Mouse (Mus musculus) myocyte (in vitro differentiated cells): ENCODE results near the gene Raver1.

Source experiments
- CEBPB ChIP-seq: IDR thresholded peaks from 2 replicates; pipeline ENCODE4 v1.6.1; 2011; ENCODE audit warnings: mild to moderate bottlenecking, moderate library complexity; ENCODE audit not compliant: poor library complexity, insufficient read depth, severe bottlenecking
- MYOD1 ChIP-seq, 3 experiments: IDR thresholded peaks; one replicate each; pipeline ENCODE4 v1.6.1; 2011; ENCODE audit warnings: control low read depth in 2 of 3, low read depth in 2 of 3, mild to moderate bottlenecking in 2 of 3, moderate library complexity in 1 of 3; ENCODE audit not compliant: insufficient read length in 2 of 3, control insufficient read depth in 1 of 3
- POLR2A ChIP-seq: IDR thresholded peaks from one replicate; pipeline ENCODE4 v1.6.1; 2011; ENCODE audit warnings: low read depth, mild to moderate bottlenecking, control low read depth, moderate library complexity; ENCODE audit not compliant: insufficient read length
- POLR2AphosphoS2 ChIP-seq: IDR thresholded peaks from one replicate; pipeline ENCODE4 v1.6.1; 2011; ENCODE audit warnings: low read depth, control low read depth; ENCODE audit not compliant: insufficient read length
- REST ChIP-seq: IDR thresholded peaks from one replicate; pipeline ENCODE4 v1.6.1; 2011; ENCODE audit warnings: mild to moderate bottlenecking, control low read depth, moderate library complexity; ENCODE audit not compliant: insufficient read depth, insufficient read length
- SRF ChIP-seq: IDR thresholded peaks from one replicate; pipeline ENCODE4 v1.6.1; 2011; ENCODE audit warnings: low read depth; ENCODE audit not compliant: control insufficient read depth, insufficient read length
- TCF12 ChIP-seq: IDR thresholded peaks from one replicate; pipeline ENCODE4 v1.6.1; 2011; ENCODE audit warnings: mild to moderate bottlenecking, control low read depth; ENCODE audit not compliant: poor library complexity, insufficient read depth, severe bottlenecking
- USF1 ChIP-seq: IDR thresholded peaks from one replicate; pipeline ENCODE4 v1.6.1; 2011; ENCODE audit warnings: low read depth, mild to moderate bottlenecking, control low read depth, moderate library complexity

DNA sequence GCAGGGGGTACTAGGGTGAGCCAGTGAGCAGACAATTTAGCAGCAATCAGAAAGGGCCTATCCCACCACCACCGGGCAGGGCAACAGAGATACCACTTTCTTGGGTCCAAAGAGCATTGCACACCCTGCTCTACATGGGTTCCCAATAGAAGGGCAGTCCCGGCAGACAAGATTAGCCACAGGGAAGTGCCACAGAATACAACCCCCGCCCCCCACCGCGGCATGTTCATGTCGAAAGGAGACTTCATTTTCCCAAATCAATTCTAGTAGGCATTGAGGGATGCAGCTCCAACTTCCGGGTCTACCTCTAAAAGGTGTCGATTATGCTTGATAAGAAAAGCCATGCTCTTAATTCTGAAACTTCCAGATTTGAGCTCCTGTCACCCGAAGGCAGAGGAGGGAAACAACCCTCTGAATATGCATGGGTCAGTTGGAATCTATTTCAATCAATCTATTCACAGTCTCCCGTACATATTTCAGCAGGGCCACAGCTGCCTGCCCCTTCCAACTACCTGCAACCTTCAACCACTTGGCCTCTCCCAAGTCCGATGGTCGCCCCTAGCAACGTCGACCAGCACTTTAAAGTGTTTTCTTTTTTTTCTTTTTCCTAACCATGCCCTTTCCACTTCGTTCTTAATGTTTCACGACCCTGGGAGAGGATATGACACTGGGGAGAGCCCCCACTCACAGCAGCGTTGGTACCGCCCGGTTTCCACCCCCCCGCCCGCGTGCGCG lies 669 bp downstream of the Raver1 start:
- TF ChIP-seq USF1 (no peak), CEBPB (no peak), SRF (no peak), POLR2A (no peak), POLR2AphosphoS2 (no peak), TCF12 (no peak), REST (no peak), MYOD1 (IDR thresholded peaks at IDR 0.05; ENCODE audit: control insufficient read depth in 1 of 3, insufficient read length in 2 of 3, low read depth in 2 of 3) (no peak)
